ENCODE assay signal across 8 mouse cellular contexts in genomic region chr3:116006284-116006977, GRCm38 (mm10). TPM values are rescaled to one million over a fixed set of nuclear protein-coding genes. Genes with fewer than 3 reads are reported as not detected.
DNase-seq lines count a peak whose midpoint lies in the region; ATAC-seq and TF ChIP-seq lines count a peak whose summit lies in the region.

No protein-coding gene starts in this region.

- H3K4me3 ChIP-seq in ES-Bruce4 (ENCODE audit: low read depth, low read length), result peak overlapping the region; percentile 96
- peak overlapping the region; percentile 88 for H3K4me3 ChIP-seq in embryonic facial prominence, embryonic 14.5 days (ENCODE audit: low read depth, low read length)
- H3K4me3 ChIP-seq in hindbrain, postnatal 0 days (ENCODE audit: low read length), result peak overlapping the region; percentile 89
- peak overlapping the region; percentile 72 for H3K4me3 ChIP-seq in lung, embryonic 14.5 days (ENCODE audit: low read depth, low read length)
- H3K4me3 ChIP-seq in neural tube, embryonic 15.5 days (replicated peaks), result peak overlapping the region; percentile 91

- TF ChIP-seq POLR2A in ES-Bruce4 (IDR thresholded peaks at IDR 0.05; ENCODE audit: insufficient read depth, low read length), result no peak

- H3K4me1 ChIP-seq in ES-Bruce4 (ENCODE audit: control insufficient read depth, insufficient read depth, low read length), result no peaks in the 10 kb centered on the region
- H3K4me1 ChIP-seq in embryonic facial prominence, embryonic 14.5 days (ENCODE audit: control insufficient read depth, insufficient read depth, low read length), result peaks cover 14% of the 10 kb centered on the region; the same call in 1 of the 2 replicates
- H3K4me1 ChIP-seq in hindbrain, postnatal 0 days (ENCODE audit: insufficient read depth, low read length), result peaks cover 13% of the 10 kb centered on the region; the same call in 1 of the 2 replicates
- H3K4me1 ChIP-seq in lung, embryonic 14.5 days (ENCODE audit: insufficient read depth), result 0 out of 2 replicates have a peak, but pooled peaks cover 4% of the 10 kb centered on the region
- H3K4me1 ChIP-seq in neural tube, embryonic 15.5 days, result peaks cover 44% of the 10 kb centered on the region

- no peak for TF ChIP-seq CTCF in ES-Bruce4 (IDR thresholded peaks at IDR 0.05; ENCODE audit: low read depth, low read length)
- no peak for TF ChIP-seq CTCF in hindbrain, postnatal 0 days (IDR thresholded peaks at IDR 0.05; ENCODE audit: low read depth)
- TF ChIP-seq CTCF in lung, embryonic 14.5 days (IDR thresholded peaks at IDR 0.05; ENCODE audit: low read depth), result no peak

- H3K9ac ChIP-seq in ES-Bruce4 (ENCODE audit: low read depth, poor library complexity, severe bottlenecking), result peak overlapping the region; percentile 71
- H3K9ac ChIP-seq in embryonic facial prominence, embryonic 14.5 days (ENCODE audit: low read depth, low read length), result peak overlapping the region; percentile 86
- peak overlapping the region; percentile 87 for H3K9ac ChIP-seq in hindbrain, postnatal 0 days (replicated peaks; ENCODE audit: low read length)
- peak overlapping the region; percentile 88 for H3K9ac ChIP-seq in lung, embryonic 14.5 days
- peak overlapping the region; percentile 88 for H3K9ac ChIP-seq in neural tube, embryonic 15.5 days (replicated peaks)

- no peaks in the 10 kb centered on the region; the same call in 1 of the 2 replicates for H3K36me3 ChIP-seq in ES-Bruce4 (ENCODE audit: control insufficient read depth, insufficient read depth, low read length, poor library complexity, severe bottlenecking)
- peaks cover 22% of the 10 kb centered on the region for H3K36me3 ChIP-seq in embryonic facial prominence, embryonic 14.5 days (ENCODE audit: control insufficient read depth, insufficient read depth, low read length)
- no peaks in the 10 kb centered on the region for H3K36me3 ChIP-seq in hindbrain, postnatal 0 days (ENCODE audit: insufficient read depth, low read length)
- peaks cover 25% of the 10 kb centered on the region; the same call in 1 of the 2 replicates for H3K36me3 ChIP-seq in lung, embryonic 14.5 days (ENCODE audit: insufficient read depth)
- 0 out of 2 replicates have a peak, but pooled peaks cover 6% of the 10 kb centered on the region for H3K36me3 ChIP-seq in neural tube, embryonic 15.5 days

- H3K27me3 ChIP-seq in ES-Bruce4 (ENCODE audit: control insufficient read depth, insufficient read depth, low read length, poor library complexity, severe bottlenecking), result no peaks in the 10 kb centered on the region
- no peaks in the 10 kb centered on the region for H3K27me3 ChIP-seq in embryonic facial prominence, embryonic 14.5 days (replicated peaks; ENCODE audit: control insufficient read depth, insufficient read depth, low read length)
- H3K27me3 ChIP-seq in hindbrain, postnatal 0 days (ENCODE audit: insufficient read depth, low read length), result no peaks in the 10 kb centered on the region
- H3K27me3 ChIP-seq in lung, embryonic 14.5 days (ENCODE audit: insufficient read depth, low read length), result no peaks in the 10 kb centered on the region
- H3K27me3 ChIP-seq in neural tube, embryonic 15.5 days (replicated peaks), result no peaks in the 10 kb centered on the region

- no peaks in the 10 kb centered on the region for H3K9me3 ChIP-seq in ES-Bruce4 (replicated peaks; ENCODE audit: control insufficient read depth, insufficient read depth, low read length, poor library complexity, severe bottlenecking)
- no peaks in the 10 kb centered on the region for H3K9me3 ChIP-seq in embryonic facial prominence, embryonic 14.5 days (ENCODE audit: control insufficient read depth, low read length)
- H3K9me3 ChIP-seq in hindbrain, postnatal 0 days (ENCODE audit: low read length), result no peaks in the 10 kb centered on the region
- H3K9me3 ChIP-seq in lung, embryonic 14.5 days (ENCODE audit: low read depth, low read length), result no peaks in the 10 kb centered on the region
- H3K9me3 ChIP-seq in neural tube, embryonic 15.5 days (replicated peaks), result no peaks in the 10 kb centered on the region

- no peak for TF ChIP-seq EP300 in ES-Bruce4 (IDR thresholded peaks at IDR 0.05; ENCODE audit: insufficient read depth, low read depth, low read length)

- H3K27ac ChIP-seq in ES-Bruce4 (ENCODE audit: insufficient read depth, low read length), result 0 out of 2 replicates have a peak overlapping the region, but pooled peaks have one; percentile 8
- peak overlapping the region; percentile 86 for H3K27ac ChIP-seq in embryonic facial prominence, embryonic 14.5 days (replicated peaks; ENCODE audit: low read depth, low read length)
- H3K27ac ChIP-seq in hindbrain, postnatal 0 days, result peak overlapping the region; percentile 90
- peak overlapping the region; percentile 85 for H3K27ac ChIP-seq in lung, embryonic 14.5 days (ENCODE audit: low read depth)
- H3K27ac ChIP-seq in neural tube, embryonic 15.5 days (replicated peaks), result peak overlapping the region; percentile 90

- no peak for DNase-seq in frontal cortex, postnatal 10 days (ENCODE audit: low spot score in 2 of 2)
- DNase-seq in embryonic facial prominence, embryonic 14.5 days (ENCODE audit: low spot score), result peak; percentile 36
- DNase-seq in hindbrain, postnatal 0 days (ENCODE audit: low spot score), result peak; percentile 32
- peak; percentile 46 for DNase-seq in lung, embryonic 14.5 days
- DNase-seq in layer of hippocampus, postnatal 10 days (ENCODE audit: low spot score in 2 of 2), result no peak

- H3K4me2 ChIP-seq in embryonic facial prominence, embryonic 14.5 days (ENCODE audit: low read depth, low read length), result peak overlapping the region; percentile 83
- peak overlapping the region; percentile 95 for H3K4me2 ChIP-seq in hindbrain, postnatal 0 days (ENCODE audit: low read depth, low read length)
- H3K4me2 ChIP-seq in lung, embryonic 14.5 days, result peak overlapping the region; percentile 79
- peak overlapping the region; percentile 86 for H3K4me2 ChIP-seq in neural tube, embryonic 15.5 days

- 6% methylated on average over 12 of the region's 12 CpGs for WGBS in embryonic facial prominence, embryonic 14.5 days
- 8% methylated on average over 12 of the region's 12 CpGs for WGBS in hindbrain, postnatal 0 days
- WGBS in lung, embryonic 14.5 days, result 7% methylated on average over 12 of the region's 12 CpGs
- 3% methylated on average over 12 of the region's 12 CpGs for WGBS in neural tube, embryonic 15.5 days

- peak; percentile 2 for ATAC-seq in frontal cortex, adult (ENCODE audit: low TSS enrichment)
- ATAC-seq in embryonic facial prominence, embryonic 14.5 days (ENCODE audit: low read depth), result peak; percentile 8; the same call in 1 of the 2 replicates
- peak; percentile 6; the same call in 1 of the 2 replicates for ATAC-seq in hindbrain, postnatal 0 days
- peak; percentile 3; the same call in 1 of the 2 replicates for ATAC-seq in lung, embryonic 14.5 days (ENCODE audit: insufficient read depth)
- peak; percentile 21 for ATAC-seq in neural tube, embryonic 15.5 days (ENCODE audit: low FRiP score)

RNA-seq across cellular contexts. Expression of gene Slc30a7, which starts 0.8 kb away (rescaled TPM):
- 23.0 and 27.7 TPM in 2 replicates for polyA plus RNA-seq in ES-Bruce4 (2011; ENCODE audit: insufficient read depth, insufficient read length, low read depth, missing spikeins)
- polyA plus RNA-seq in embryonic facial prominence, embryonic 14.5 days (2014; fragmentation: Nextera tagmentation; extraction: Ambion mirVana), result 34.3 and 40.7 TPM in 2 replicates
- total RNA-seq in hindbrain, postnatal 0 days (2014; rRNA removed), result 20.4 and 21.8 TPM in 2 replicates
- 10.1 and 12.6 TPM in 2 replicates for polyA plus RNA-seq in hindbrain, postnatal 0 days (2015; fragmentation: Nextera tagmentation; extraction: Ambion mirVana)
- 31.3 and 34.3 TPM in 2 replicates for polyA plus RNA-seq in lung, embryonic 14.5 days (2014; fragmentation: Nextera tagmentation; extraction: Ambion mirVana)
- polyA plus RNA-seq in neural tube, embryonic 15.5 days (2015; fragmentation: Nextera tagmentation; extraction: Ambion mirVana), result 14.6 and 18.7 TPM in 2 replicates
- 10 to 100 TPM; 24.0 to 30.6 TPM for total RNA-seq in layer of hippocampus, postnatal 10 days (2021)

RNA-seq across cellular contexts. Expression of gene Extl2, which starts 0.8 kb away (rescaled TPM):
- 11.0 and 14.1 TPM in 2 replicates for polyA plus RNA-seq in ES-Bruce4 (2011; ENCODE audit: insufficient read depth, insufficient read length, low read depth, missing spikeins)
- polyA plus RNA-seq in embryonic facial prominence, embryonic 14.5 days (2014; fragmentation: Nextera tagmentation; extraction: Ambion mirVana), result 23.8 and 27.1 TPM in 2 replicates
- total RNA-seq in hindbrain, postnatal 0 days (2014; rRNA removed), result 41.2 and 44.0 TPM in 2 replicates
- 44.8 and 47.0 TPM in 2 replicates for polyA plus RNA-seq in hindbrain, postnatal 0 days (2015; fragmentation: Nextera tagmentation; extraction: Ambion mirVana)
- polyA plus RNA-seq in lung, embryonic 14.5 days (2014; fragmentation: Nextera tagmentation; extraction: Ambion mirVana), result 22.0 and 22.8 TPM in 2 replicates
- 39.8 and 41.6 TPM in 2 replicates for polyA plus RNA-seq in neural tube, embryonic 15.5 days (2015; fragmentation: Nextera tagmentation; extraction: Ambion mirVana)
- 10 to 100 TPM; 48.6 to 48.8 TPM for total RNA-seq in layer of hippocampus, postnatal 10 days (2021)

Comparison
In these comparisons a context has a peak if more than half of its experiments do, and no peak if none do; other contexts are left out.
1. DNase-seq: peak in embryonic facial prominence, embryonic 14.5 days (single experiment), hindbrain, postnatal 0 days (single experiment) and lung, embryonic 14.5 days (single experiment); none in frontal cortex, postnatal 10 days (0 of 2) and layer of hippocampus, postnatal 10 days (0 of 2).
2. H3K27ac ChIP-seq: peak in every context shown above with its lines; median percentile 90 in hindbrain, postnatal 0 days; 90 in neural tube, embryonic 15.5 days; 86 in embryonic facial prominence, embryonic 14.5 days; 85 in lung, embryonic 14.5 days; 8 in ES-Bruce4.
3. Peak in every context shown above with its lines, with median percentiles within 50 percentile points of each other: ATAC-seq, H3K4me3 ChIP-seq, H3K9ac ChIP-seq and H3K4me2 ChIP-seq.